Mouse (Mus musculus) lung, postnatal 14 days (tissue): ENCODE results near the gene Thnsl1.

Source experiments
- DNase-seq: peaks from one replicate; pipeline ENCODE4 v3.0.0; 2021

The Thnsl1 gene

DNA sequence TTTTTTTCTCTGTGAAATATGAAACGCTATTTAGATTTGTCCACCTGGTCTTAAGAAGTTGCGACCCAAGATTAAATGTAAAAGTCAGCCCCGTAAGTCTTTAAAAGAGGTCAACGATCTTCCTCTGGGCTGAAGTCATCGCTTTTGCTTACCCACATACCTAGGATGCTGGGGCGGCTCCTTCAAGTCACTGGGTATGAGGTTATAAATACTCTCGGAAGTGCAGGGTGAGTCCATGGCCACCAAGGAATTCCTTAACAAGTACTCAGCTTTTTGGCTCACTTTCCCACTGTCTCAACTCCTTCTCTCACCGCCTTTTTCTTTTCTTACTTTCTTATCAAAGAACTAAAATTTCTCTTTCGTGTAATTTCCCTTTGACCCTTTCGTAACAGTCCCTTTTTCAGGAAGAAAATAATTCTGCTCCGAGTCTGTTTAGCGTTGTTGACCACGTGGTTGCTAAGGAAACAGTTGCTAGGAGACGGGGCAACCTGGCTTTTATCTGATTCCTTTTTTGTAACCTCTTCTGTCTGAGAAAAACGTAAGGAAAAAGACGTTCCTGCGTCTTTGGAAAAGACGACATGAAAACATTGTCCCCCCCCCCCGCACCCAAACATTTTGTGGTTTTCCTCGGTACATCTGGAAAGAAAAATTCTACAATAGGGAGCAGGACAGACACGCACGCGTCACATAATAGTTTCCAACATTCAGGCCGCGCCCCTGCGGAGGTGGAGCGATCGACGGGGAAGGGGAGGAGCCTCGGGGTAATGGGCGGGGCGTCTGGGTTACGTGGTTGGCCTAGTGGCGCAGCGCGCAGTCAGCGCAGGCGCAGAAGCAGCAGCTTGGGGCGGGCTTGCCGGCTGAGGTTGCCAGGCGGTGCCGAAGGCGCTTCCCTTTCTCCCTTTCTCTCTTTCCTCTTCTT, at the start of gene Thnsl1, which contains the start of gene Enkur:
Thnsl1 (plus strand) TSS at position 813 of the 919 bp plus-strand sequence.
Enkur (minus strand) TSS at position 454 of the 919 bp plus-strand sequence.
- peak; percentile 99 for DNase-seq

DNA sequence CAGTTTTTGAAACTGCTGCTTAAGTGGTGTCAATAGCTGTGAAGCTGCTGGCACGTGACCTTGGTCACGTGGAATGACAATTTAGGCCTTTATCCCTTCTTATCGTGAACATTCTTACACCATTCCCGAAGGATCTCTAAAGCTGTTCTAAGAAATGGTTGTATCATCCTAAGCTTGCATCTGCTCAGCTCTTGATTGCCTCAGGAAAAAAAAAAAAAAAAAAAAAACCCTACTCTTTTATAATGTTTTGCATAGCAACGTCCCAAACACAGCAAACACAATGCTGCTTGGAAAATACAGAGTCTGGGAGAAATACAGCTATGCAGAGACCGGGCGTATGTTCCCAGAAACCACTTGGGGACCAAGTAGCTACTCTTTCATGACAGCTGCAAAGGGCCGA, 41.2 kb upstream of the Thnsl1 start:
- DNase-seq: no peak

DNA sequence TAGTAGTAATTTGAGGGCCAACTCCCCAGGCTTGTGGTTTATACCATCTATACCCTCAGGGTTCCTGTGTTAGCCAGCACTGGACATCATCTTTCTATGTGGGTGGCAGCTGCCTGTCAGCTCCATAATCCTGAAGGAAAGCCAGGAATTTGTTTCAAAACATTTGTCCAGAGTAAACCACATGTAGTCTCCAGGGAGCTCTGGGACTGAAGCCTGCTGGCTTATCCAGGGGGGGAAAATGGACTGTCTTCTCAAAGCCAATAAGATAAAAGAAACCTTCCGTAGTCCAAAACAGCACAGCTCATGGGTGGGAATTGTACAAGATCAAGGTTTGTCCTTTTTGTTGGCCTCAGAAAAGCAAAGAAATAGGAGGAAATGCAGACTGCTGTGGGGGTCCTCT, 37.6 kb upstream of the Thnsl1 start:
- DNase-seq: no peak

DNA sequence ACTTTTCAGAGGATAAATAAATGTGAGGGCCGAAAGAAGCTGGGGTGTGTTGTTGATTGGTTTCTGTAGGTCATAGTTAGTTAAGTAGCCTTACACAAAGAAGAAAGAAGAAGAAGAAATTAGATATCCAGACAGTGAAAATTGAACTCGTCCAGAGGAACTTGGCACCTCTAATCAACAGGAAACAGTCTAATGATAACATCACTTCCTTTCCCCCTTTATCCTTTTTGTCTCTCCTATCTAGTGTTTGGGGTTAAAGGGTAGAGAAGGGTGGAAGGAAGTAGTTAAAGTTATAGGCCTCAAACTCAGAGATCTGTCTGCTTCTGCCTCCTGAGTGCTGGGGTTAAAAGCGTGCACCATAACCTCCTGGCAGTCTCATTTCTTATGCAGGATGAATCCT, 32.7 kb upstream of the Thnsl1 start:
- DNase-seq: no peak

DNA sequence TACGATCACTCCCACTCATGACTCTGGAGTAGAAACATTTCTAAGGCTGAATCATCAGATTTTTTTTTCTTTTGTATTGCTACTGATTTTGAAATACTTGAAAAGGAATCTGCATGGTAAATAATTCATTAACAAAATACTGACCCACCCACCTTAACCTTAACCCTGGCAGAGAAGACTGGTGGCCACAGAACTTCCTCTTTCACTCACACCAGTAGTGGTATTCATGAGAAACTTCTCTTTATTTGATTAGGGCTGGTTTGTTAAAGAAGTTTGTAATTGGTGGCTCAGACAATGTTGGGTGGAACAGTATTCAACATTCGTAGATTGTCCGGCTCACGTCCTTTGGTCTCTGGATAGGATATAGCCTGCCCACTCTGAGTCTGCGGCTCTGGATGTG, 26.4 kb upstream of the Thnsl1 start:
- no peak for DNase-seq

DNA sequence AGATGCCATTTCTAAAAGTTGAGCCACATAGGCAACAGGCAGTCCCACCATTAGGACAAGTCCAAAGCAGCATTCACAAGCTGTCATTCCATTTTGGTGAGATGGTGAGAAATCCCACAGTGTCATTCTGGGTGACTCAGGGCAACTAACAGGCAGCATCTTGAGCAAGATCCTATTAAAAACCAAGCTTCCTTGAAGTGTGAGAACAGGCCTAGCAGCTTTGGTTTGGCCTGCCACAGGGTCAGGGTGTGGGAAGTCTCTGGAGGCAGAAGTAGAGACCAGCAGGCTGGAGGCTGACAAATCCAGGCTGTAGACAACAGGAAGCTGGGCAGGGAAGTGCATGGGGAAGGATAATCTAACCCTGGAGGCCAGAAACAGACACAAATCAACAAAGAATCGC, 22.7 kb upstream of the Thnsl1 start:
- peak; percentile 34 for DNase-seq

DNA sequence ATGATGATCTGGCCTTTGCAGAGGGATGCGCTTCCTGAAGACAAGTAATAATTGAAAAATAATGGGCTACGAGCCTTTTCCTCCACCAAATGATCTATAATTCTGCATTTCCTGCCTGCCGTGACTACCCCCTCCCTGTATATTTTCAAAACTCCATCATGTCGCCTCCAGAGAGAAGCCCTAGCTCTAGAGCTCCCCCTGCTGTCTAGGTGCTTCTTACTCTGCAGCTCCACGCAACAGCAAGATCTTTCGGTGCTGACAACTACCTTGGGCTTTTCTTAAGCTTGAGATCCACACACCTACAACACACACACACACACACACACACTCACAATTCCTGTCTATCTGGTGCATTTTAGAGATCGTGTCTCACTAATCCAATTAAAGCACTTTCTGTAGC, 17.9 kb upstream of the Thnsl1 start:
- DNase-seq: peak; percentile 87

DNA sequence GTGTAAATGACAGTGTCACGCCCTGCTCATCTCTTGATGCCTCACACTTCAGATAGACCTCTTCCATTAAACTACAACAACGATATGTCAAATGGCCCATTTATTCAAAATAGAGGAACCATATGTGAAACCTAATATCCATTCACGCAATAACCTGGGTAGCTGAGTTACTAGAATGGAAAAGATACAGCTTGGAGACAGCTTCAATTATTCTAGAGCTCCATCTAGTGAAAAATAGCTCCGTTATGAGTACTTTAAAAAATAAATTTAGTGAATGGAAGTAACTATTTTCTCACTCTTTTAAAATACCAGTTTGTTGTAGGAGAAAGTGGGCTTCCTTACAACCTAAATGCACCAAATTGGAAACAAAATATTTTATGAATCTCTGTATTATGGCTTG, 16.9 kb upstream of the Thnsl1 start:
- DNase-seq: no peak

DNA sequence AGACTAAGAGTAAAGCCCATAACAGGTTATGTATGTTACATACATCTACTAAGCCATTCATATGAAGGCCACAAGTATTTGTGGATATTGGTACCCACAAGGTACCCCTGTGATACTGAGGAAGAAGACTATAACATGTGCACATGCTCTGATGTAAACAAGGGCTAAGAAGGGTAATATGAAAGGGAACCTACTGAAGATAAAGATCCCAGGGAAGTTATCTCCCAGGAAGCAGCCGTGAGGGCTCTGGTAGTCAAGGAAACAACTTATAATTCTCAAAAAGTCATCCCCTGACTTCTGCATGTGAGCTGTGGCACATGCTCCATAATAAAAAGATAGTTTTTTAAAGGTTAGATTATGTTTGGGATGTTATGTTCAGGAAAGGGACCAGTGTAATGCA, 14.3 kb upstream of the Thnsl1 start:
- DNase-seq: no peak

DNA sequence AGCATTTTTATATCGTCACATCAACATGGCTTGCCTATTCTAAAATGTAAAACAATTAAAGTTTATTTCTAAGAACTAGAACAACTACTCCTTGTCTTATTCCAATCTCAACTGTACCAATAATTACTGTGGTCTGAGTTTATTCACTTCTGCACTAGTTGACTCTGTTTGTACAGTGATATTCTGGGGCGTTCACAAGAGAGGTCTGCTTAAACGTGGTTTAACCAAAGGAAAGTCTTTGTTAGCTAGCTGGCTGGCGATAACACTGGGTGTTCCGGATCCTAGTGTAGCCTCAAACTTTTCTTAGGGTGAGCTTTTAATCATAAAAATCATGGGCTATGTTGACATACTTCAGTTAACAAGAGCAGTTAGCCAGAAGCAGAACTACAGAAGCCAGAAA, 10.3 kb upstream of the Thnsl1 start:
- DNase-seq: no peak

DNA sequence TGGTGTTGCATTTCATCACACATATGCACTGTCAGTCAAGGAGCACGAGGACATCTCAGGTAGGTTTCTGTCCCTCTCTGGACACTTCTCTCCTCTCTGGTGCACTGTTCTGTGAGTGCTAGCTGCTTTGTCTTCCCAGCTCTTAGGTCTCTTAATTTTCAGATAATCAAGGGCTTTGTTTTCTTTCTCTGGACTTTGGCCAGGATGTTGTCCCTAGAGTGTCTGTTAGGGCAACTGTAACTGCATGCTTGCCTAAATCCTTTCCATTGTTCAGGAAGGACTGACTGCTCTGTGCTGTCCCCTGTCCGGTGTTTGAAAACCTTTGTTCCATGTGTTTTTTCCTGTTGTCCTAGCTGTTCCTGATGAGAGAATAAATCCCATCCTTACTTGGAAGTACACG, 6.5 kb upstream of the Thnsl1 start:
- DNase-seq: no peak

DNA sequence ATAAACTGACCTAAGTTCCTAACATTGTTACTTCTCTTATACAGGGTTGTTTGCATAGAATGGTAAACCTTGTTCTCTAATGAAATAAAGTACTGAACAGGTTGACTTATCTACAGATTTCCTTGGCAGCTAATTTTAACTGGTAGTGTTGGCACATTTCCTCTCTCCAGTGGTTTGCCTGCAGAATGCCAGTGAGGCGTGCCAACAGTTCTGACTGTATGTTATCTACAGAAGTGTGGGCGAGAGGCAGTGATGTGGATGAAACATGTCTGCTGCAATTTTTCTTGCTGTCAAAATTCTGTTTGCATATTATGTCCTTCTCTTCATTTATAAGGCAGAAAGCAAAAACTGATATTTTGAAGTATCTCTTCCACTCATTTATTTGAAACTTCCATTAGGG, 2.8 kb upstream of the Thnsl1 start:
- no peak for DNase-seq

DNA sequence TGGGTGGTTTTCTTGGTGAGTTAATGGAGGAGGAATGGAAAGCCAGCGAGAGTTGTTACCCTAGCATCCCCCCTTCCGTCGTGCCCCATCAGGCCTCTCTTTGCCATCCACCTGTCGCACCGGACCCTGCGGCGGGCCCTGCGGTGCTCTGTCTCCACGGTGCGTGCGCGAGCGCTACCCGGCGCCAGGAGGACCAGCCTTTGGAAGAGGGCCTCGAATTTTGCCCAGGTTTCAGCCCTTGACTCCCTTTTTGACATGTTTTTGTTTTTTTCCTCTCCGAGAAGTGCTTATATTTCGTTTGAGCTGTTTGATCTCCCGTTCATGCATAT, 271 bp downstream of the Thnsl1 start:
- DNase-seq: no peak

DNA sequence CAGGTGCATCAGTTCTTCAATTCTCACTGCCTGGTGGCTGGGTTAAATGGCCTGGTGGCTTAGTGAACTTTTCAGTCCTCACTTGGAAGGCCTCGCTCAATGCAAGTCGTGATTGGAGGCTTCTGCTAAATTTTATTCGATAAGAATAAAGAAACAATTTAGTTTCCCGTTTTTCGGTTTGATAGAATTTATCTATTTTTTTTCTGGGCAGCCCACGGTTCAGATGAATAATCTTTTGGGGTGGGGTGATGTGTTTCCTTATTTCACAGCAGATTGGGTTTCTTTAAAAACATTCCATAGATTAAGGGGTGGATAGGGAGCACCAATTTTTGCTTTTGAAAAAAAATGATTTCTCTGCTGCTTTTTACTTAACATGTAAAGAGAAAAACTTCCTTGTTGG, 754 bp downstream of the Thnsl1 start:
- no peak for DNase-seq

DNA sequence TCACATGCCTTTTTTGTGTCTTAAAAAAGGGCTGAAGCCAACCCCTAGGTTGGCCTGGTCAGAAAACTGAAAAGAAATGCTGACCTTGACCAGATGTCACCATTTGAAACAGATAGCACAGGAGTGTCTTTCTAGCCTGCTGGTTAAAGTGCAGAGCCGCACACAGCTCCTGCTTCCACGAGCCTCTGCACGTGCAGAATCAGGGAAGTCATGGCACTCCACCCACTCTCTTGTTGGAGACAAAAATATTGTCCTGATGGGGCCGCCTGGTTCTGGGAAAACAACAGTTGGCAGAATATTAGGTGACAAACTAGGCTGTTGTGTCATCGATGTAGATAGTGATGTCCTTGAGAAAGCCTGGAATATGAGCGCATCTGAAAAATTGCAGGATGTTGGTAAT, 5.8 kb downstream of the Thnsl1 start:
- DNase-seq: no peak

DNA sequence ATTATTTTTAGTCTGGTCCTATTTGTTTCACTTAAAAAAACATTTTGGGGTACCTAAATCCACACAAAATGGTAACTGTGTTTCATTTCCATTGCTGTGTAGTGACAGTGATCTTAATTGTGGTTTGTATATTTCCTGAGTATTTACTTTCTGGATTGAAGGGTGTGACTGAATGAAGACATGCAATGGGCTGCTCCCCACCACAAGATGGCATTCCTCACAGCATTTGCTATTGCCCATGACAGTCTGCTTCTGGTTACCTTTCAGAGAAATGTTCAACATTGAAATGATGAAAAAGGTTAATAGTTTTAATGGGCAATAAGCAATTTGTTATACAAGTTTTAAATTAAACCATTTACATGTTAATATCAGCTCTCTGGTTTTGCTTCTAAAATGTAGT, 8.8 kb downstream of the Thnsl1 start:
- DNase-seq: no peak

DNA sequence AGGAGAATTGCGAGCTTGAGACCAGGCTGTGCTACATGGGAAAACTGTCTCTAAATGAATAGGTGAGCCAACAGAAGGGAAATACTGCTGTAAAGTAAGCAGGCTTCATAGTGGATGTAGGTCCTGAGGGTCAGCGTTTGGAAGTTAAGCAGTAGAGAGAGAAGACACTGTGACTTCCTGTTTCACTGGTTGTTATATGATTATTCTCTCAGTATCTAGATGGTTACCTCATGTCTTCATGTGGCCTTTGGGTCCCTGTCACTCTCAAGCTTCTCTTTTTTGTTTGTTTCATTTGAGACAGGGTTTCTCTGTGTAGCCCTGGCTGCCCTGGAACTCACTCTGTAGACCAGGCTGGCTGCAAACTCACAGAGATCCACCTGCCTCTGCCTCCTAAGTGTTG, 9.8 kb downstream of the Thnsl1 start:
- no peak for DNase-seq

DNA sequence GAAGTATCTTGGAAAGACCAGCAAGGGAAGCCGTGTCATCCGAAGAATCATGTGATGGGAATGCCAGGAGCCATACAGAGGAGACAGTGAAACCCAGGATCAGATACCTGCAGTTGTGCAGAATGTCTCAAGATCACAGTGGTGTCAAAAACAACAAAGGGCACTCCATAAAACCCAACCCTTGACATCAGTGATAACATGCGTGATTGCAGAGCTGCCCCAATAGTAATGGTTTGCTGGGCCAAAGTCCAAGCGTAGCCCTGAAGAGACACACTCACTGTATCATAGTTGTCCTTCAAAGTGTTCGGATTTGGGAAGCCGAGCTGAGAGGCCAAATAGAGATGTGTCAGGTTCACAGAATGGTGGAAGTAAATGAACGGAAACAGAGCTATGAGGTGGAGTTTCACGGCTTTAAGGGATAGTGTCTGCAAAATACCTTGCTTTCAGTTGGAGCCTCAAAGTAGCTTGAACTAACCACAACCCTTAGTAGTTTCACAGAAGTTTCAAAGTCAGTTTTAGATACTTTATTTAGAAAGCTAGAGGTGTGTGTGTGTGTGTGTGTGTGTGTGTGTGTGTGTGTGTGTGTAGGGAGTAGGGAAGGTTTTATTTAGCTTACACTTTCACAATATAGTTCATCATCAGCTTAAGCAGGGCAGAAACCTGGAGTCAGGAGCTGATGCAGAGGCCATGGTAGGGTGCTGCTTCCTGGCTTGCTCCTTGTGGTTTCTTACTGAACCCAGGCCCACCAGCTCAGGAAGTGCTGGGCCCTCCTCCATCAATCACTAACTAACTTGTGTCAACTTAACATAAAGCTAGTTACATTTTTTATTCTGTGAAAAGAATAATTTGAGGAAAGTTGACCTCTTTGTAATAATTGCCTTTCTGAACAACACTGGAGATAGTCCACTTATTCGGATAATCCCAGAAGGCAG, 17.2 kb downstream of the Thnsl1 start:
- DNase-seq: no peak

DNA sequence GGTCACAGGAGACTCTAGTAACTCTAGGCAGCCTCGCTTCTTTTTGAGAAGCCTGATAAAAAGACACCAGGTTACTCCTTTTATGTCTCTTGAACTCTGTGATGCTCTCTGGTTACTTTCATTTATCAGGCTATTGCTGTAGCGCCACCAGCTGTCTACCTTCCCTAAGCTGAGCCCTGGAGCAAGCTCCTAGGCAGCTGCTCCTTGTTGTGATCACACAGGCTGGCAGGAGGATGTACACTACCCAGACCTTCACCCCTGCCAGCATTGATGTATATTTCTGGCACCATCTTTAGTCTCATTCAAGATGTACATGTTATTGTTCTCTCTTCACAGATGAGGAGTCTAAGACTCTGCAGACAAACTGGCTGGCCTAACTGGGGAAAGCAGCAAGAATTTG, 24.8 kb downstream of the Thnsl1 start:
- DNase-seq: no peak

DNA sequence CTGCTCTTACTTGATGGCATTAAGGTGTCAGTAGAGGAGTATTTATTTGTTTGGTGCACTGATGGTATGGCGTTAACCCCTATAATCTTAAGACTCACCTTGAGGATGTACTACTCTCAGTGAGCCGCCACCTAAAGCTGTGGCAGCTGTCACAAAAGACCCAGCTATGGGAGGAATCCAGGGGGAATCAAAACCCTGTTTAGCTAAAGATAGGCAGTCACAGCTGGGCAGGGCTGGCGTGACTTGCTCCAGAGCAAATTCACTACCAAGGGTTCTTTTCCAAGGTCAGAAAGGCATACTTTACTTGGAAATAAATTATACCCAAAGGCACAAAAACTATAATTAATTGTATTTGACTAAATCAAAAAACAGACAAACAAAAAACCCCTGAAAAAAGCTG, 25.6 kb downstream of the Thnsl1 start:
- no peak for DNase-seq

DNA sequence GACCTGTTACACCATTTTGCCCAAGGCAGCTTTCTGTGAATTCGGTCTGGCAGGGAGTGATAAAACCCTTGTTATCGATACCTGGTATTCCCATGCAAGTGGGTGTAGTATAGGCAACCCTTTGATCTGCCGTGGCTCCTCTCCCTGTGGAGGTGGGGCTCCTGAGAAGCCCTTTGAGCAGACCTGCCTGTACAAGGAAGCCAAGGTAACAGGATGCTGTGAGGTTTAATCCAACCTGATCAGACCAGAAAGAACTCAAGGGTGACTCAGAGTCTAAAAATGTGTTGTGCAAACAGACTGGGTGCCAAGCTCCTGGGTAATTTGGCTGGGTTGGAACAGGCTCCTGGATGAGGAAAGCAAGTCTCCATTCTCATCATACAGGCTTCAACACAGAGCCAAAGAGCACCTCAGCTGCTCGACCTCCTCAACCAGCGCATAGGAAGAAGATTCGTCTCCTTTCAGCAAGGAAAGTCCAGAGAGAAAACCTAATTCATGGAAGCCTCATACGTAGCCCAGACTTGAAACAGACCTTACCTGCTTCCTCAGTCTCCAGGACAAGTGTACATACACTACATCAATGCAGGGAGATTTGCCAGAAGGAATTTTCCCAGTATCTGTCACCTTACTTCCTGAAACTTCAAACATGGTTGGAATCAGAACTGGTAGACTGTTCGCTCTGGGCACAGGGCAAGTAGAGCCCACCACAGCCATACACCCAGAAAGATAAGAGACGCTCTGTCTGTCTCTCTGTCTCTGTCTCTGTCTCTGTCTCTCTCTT, 29.5 kb downstream of the Thnsl1 start:
- peak; percentile 52 for DNase-seq

DNA sequence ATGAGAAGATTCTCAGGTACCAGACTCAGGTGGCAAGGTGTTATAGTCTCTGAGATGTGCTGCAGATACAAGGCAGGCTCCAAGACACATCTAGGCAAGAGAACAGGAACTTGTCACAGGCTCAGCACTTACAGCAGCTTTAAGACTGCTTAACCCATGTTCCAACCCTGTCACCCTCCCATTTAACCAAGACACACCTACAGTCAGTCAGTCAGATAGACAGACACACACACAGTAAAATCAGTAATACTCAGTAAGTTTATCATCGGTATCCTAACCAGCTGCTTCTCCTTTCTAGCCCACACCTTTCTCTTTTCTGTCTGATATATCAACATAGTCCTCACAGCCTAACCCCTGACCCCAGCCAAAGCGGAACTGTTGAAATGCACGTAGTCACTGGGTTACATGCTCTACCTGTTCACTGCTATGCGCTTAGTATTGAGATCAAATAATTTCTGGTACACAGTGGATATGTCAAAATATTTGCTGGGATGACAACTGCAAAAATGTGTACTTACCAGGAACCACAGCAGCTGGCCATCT, 30.4 kb downstream of the Thnsl1 start:
- no peak for DNase-seq

DNA sequence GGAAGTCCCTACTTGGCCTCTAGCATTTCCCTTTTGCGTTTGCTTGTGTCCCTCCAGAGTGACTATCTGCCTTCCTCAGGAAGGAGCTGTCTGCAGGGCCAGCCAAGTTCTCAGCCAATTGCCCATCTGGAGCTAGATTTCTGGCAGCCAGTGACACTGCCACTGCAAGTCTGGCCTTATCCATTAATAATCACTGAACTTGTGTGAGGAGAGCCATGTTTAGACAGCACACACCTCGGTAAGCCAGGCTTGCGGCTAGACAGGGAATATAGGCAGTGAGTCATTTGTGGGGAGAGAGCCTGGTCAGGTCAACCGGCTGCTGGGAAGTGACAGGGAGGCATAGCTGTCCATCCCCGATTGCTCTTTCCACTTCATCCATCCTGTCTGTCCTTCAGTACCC, 31.3 kb downstream of the Thnsl1 start:
- DNase-seq: no peak
